Mouse (Mus musculus): ENCODE results near the gene Ppara.

Ppara gene

GRCm38 (mm10) chr15:85704341-85705012, 30.3 kb upstream of the Ppara start:
- in situ Hi-C loops (cut with MboI; ENCODE audit: low sequenced_read_pairs): loop anchor here (5.0 kb wide), 1 partner anchor 92 kb away; no protein-coding TSS in a partner anchor

GRCm38 (mm10) chr15:85705013-85705528, 29.7 kb upstream of the Ppara start:
- in situ Hi-C loops (cut with MboI; ENCODE audit: low sequenced_read_pairs): no loop called here

- in situ Hi-C loops (cut with MboI; ENCODE audit: low sequenced_read_pairs): no loop called here
These were observed 29.0 kb upstream of the Ppara start for GRCm38 (mm10) chr15:85705566-85706332.

GRCm38 (mm10) chr15:85706527-85706926, 28.3 kb upstream of the Ppara start:
- in situ Hi-C loops (cut with MboI; ENCODE audit: low sequenced_read_pairs): no loop called here

- in situ Hi-C loops (cut with MboI; ENCODE audit: low sequenced_read_pairs): no loop called here
These were observed 27.8 kb upstream of the Ppara start for GRCm38 (mm10) chr15:85707017-85707416.

GRCm38 (mm10) chr15:85707458-85708030, 27.2 kb upstream of the Ppara start:
- in situ Hi-C loops (cut with MboI; ENCODE audit: low sequenced_read_pairs): no loop called here

- in situ Hi-C loops (cut with MboI; ENCODE audit: low sequenced_read_pairs): no loop called here
These were observed 26.6 kb upstream of the Ppara start for GRCm38 (mm10) chr15:85708217-85708616.

GRCm38 (mm10) chr15:85708843-85709242, 25.9 kb upstream of the Ppara start:
- in situ Hi-C loops (cut with MboI; ENCODE audit: low sequenced_read_pairs): no loop called here

- in situ Hi-C loops (cut with MboI; ENCODE audit: low sequenced_read_pairs): no loop called here
These were observed 25.4 kb upstream of the Ppara start for GRCm38 (mm10) chr15:85709268-85709973.

- in situ Hi-C loops (cut with MboI; ENCODE audit: low sequenced_read_pairs): no loop called here
These were observed 24.6 kb upstream of the Ppara start for GRCm38 (mm10) chr15:85710179-85710578.

- in situ Hi-C loops (cut with MboI; ENCODE audit: low sequenced_read_pairs): no loop called here
These were observed 23.9 kb upstream of the Ppara start for GRCm38 (mm10) chr15:85710641-85711580.

GRCm38 (mm10) chr15:85712565-85713168, 22.1 kb upstream of the Ppara start:
- in situ Hi-C loops (cut with MboI; ENCODE audit: low sequenced_read_pairs): no loop called here

GRCm38 (mm10) chr15:85713417-85713816, 21.4 kb upstream of the Ppara start:
- in situ Hi-C loops (cut with MboI; ENCODE audit: low sequenced_read_pairs): no loop called here

GRCm38 (mm10) chr15:85715059-85715458, 19.7 kb upstream of the Ppara start:
- in situ Hi-C loops (cut with MboI; ENCODE audit: low sequenced_read_pairs): loop anchor here (5.0 kb wide), 1 partner anchor 147 kb away; no protein-coding TSS in a partner anchor

GRCm38 (mm10) chr15:85716045-85716444, 18.7 kb upstream of the Ppara start:
- in situ Hi-C loops (cut with MboI; ENCODE audit: low sequenced_read_pairs): loop anchor here (5.0 kb wide), 1 partner anchor 146 kb away; no protein-coding TSS in a partner anchor

GRCm38 (mm10) chr15:85716591-85716990, 18.2 kb upstream of the Ppara start:
- in situ Hi-C loops (cut with MboI; ENCODE audit: low sequenced_read_pairs): loop anchor here (5.0 kb wide), 1 partner anchor 146 kb away; no protein-coding TSS in a partner anchor

GRCm38 (mm10) chr15:85717008-85717407, 17.8 kb upstream of the Ppara start:
- in situ Hi-C loops (cut with MboI; ENCODE audit: low sequenced_read_pairs): loop anchor here (5.0 kb wide), 1 partner anchor 145 kb away; no protein-coding TSS in a partner anchor

- in situ Hi-C loops (cut with MboI; ENCODE audit: low sequenced_read_pairs): loop anchor here (5.0 kb wide), 1 partner anchor 145 kb away; no protein-coding TSS in a partner anchor
These were observed 17.0 kb upstream of the Ppara start for GRCm38 (mm10) chr15:85717800-85718199.

GRCm38 (mm10) chr15:85719017-85719416, 15.8 kb upstream of the Ppara start:
- in situ Hi-C loops (cut with MboI; ENCODE audit: low sequenced_read_pairs): loop anchor here (5.0 kb wide), 1 partner anchor 143 kb away; no protein-coding TSS in a partner anchor

Data from CH12F3 (cell line).